Mouse (Mus musculus) spleen, adult 2 months (tissue): ENCODE results near the gene Snx21. TPM values are rescaled to one million over a fixed set of nuclear protein-coding genes. Genes with fewer than 3 reads are reported as not detected.
A peak's percentile ranks its signal among the peaks of the same experiment; 100 is the strongest.

ENCODE experiments used
- DNase-seq, 2 experiments: peaks; one replicate each; pipeline versions ENCODE4 v3.0.0 to v3.0.0-alpha.2; 2012 to 2021; ENCODE audit warnings: low spot score in 2 of 2, low read depth in 1 of 2
- H3K27ac ChIP-seq: fragments of 200-500 bp; 2 replicates; pipeline ENCODE4 v1.5.1; 2012; ENCODE audit warnings: low read length, inconsistent platforms; ENCODE audit not compliant: insufficient read depth
- H3K27me3 ChIP-seq: fragments of 200-500 bp; 2 replicates; pipeline ENCODE4 v1.6.1; 2012; ENCODE audit warnings: mild to moderate bottlenecking, moderate library complexity, low read length, inconsistent platforms; ENCODE audit not compliant: control insufficient read depth, insufficient read depth
- H3K36me3 ChIP-seq: fragments of 200-500 bp; 2 replicates; pipeline ENCODE4 v1.6.1; 2012; ENCODE audit warnings: mild to moderate bottlenecking, low read length, inconsistent platforms; ENCODE audit not compliant: control insufficient read depth, insufficient read depth
- H3K4me1 ChIP-seq: fragments of 200-500 bp; 2 replicates; pipeline ENCODE4 v1.6.1; 2011; ENCODE audit warnings: inconsistent platforms; ENCODE audit not compliant: control insufficient read depth, insufficient read depth, insufficient read length
- H3K4me3 ChIP-seq: fragments of 200-500 bp; 2 replicates; pipeline ENCODE4 v1.5.1; 2011; ENCODE audit warnings: mild to moderate bottlenecking, inconsistent platforms; ENCODE audit not compliant: insufficient read depth, insufficient read length; ENCODE audit errors: extremely low read depth
- CTCF ChIP-seq: fragments of 200-500 bp; IDR thresholded peaks from 2 replicates; pipeline ENCODE4 v1.5.1; 2011; ENCODE audit warnings: mild to moderate bottlenecking, inconsistent platforms; ENCODE audit not compliant: insufficient read depth, insufficient read length, insufficient replicate concordance; ENCODE audit errors: extremely low read depth
- POLR2A ChIP-seq: fragments of 200-500 bp; IDR thresholded peaks from 2 replicates; pipeline ENCODE4 v1.6.1; 2011; ENCODE audit warnings: low read depth, low read length, inconsistent platforms
- WGBS: fragments of 180-500 bp; shearing (Covaris S2); methylation state at CpG from one replicate; pipeline ENCODE4 v1.1.7; 2018; 5-methylcytosine and 5-hydroxymethylcytosine counted together
- polyA plus RNA-seq: library from polyadenylated mRNA; depleted of rRNA; stranded (reverse); fragments of >200 nt; gene quantifications from 2 replicates; pipeline ENCODE4 v1.2.3, GENCODE M21; 2012; rRNA removed

Snx21 gene
- 9.5 and 12.9 TPM in 2 replicates for polyA plus RNA-seq

DNA sequence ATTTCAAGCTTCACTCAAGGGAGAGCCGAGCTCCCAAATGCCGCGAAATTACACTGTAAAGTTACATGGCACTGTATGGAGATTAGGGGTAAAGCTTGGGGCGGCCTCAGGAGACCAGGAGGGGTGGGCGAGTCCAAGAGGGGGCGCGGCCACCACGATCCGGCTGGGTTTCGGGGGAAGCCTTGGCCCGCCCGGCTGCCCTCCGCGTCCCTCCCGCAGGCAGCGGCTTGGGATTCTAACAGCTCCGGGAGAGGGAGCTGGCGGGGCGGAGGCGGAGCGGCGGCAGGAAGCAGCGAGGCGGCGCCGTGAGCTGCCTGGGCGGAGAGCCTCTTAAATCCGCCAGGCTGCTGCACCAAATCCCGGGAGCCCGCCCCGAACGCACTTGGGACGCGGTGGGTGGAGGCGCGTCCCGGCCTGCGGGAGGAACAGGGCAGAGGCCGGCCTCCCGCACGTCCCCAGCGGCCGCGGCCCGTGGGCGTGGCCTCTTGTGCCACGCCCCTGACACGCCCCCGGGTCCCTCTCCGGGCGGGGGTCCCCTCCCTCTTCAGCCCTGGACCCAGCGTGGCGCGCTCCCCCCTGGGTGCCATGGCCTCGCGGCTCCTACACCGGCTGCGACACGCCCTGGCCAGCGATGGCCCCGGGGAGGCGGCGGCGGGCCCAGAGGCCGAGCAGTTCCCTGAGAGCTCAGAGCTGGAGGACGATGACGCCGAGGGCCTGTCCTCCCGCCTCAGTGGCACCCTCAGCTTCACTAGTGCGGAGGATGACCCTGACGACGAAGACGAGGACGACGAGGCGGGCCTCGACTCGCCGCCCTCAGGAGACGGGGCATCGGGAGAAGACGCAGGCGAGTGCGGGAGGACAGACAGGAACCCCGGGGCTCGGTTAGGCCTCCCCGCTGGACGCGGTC is at the start of gene Snx21:
Gene Snx21, plus strand, starts transcription at position 343 of the 907 bp plus-strand sequence.
- peak in 1 of 2 experiments; percentile 47 for DNase-seq
- Histone ChIP-seq H3K36me3 (no peaks in the 10 kb centered on the region), H3K4me3 (peak within 1 kb of the TSS; percentile 85), H3K27ac (peak within 1 kb of the TSS; percentile 65), H3K4me1 (peaks cover 7% of the 10 kb centered on the region; the same call in 1 of the 2 replicates), H3K27me3 (no peaks in the 10 kb centered on the region)
- WGBS = under 1% methylated on average over 87 of the region's 89 CpGs
- TF ChIP-seq CTCF (no peak), POLR2A (no peak)

DNA sequence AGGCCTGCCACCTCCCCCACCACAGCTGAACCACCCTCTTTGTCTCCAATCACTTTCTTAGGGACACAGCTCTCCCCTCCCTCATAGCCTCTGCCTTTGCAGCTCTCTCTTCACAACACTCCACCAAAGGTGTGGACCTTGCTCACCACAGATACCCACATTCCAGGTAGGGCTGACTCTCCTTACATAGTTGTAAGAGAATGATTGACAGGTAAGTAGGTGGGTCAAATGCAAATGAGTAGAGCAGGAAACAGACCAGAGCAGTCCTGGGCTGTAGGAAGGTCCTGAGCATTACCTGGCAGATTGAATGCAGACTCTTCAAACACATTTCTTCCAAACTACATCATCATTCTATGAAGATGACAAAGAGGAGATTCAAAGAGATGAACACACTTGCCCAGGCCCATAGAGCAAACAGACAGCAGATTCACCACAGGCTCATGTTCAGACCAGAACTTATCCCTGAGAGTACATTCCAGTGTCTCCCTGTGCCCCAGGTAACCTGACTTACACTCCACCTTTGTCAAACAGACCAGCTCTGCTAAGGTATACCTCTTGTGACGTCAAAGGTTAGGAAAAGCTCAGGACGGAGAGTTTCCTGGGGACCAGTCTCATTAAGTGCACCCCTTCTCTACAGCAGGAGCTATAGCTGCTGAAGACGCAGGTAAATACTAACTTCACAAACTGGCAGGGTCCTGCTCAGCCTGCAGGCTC is 48.1 kb upstream of the Snx21 start:
- Histone ChIP-seq H3K36me3 (no peaks in the 10 kb centered on the region), H3K27me3 (no peaks in the 10 kb centered on the region), H3K4me1 (no peaks in the 10 kb centered on the region), H3K27ac (no peak overlapping the region), H3K4me3 (no peak overlapping the region)
- WGBS = 86% methylated on average over 3 of the region's 3 CpGs
- TF ChIP-seq CTCF = no peak
- TF ChIP-seq POLR2A = no peak
- no peak for DNase-seq

DNA sequence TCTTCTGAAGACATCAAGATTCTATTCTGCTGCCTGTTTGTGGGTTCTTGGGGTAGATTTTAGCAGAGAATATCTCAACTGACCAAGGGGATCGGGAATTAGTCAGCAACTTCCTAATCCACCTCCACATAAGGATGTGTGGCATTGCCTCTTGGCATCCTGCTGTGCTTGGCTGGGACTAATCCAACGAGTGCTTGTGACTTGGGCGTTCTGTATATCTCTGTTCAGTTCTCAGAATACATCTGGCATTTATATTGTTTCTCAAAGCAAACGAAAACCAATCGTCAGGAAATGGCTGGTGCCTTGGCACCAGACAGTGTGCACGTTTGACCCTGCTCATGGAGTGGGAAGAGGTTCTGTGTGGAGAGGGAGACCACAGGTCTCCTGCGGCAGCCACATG is 45.7 kb upstream of the Snx21 start:
- 60% methylated on average over 7 of the region's 7 CpGs for WGBS
- no peak for DNase-seq
- H3K36me3 ChIP-seq = no peaks in the 10 kb centered on the region
- no peak overlapping the region for H3K27ac ChIP-seq
- H3K27me3 ChIP-seq = no peaks in the 10 kb centered on the region
- no peak overlapping the region for H3K4me3 ChIP-seq
- TF ChIP-seq CTCF (no peak), POLR2A (no peak)
- H3K4me1 ChIP-seq = no peaks in the 10 kb centered on the region

DNA sequence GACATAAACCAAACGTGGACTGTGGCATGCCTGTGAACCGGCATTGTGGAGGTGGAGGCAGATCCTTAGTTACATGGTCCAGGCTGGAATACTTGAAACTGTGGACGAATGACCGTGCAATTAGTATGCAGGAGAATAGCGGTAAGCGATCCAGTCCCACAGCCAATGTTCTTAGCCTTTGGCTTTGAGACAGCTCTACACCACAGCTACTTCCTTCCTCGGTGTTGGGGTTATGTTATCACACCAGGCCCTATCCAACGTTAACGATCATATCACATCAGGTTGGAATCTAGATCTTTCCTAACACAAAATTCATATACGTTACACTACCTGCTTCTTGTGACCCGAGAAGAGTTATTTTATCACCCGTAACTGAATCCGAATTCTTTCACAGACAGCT is 40.6 kb upstream of the Snx21 start:
- Histone ChIP-seq H3K27ac (no peak overlapping the region), H3K4me3 (no peak overlapping the region), H3K4me1 (peaks cover 7% of the 10 kb centered on the region; the same call in 1 of the 2 replicates), H3K36me3 (peaks cover 6% of the 10 kb centered on the region; the same call in 1 of the 2 replicates), H3K27me3 (no peaks in the 10 kb centered on the region)
- WGBS = 23% methylated on average over 13 of the region's 13 CpGs
- TF ChIP-seq POLR2A = no peak
- no peak for TF ChIP-seq CTCF
- DNase-seq = no peak

DNA sequence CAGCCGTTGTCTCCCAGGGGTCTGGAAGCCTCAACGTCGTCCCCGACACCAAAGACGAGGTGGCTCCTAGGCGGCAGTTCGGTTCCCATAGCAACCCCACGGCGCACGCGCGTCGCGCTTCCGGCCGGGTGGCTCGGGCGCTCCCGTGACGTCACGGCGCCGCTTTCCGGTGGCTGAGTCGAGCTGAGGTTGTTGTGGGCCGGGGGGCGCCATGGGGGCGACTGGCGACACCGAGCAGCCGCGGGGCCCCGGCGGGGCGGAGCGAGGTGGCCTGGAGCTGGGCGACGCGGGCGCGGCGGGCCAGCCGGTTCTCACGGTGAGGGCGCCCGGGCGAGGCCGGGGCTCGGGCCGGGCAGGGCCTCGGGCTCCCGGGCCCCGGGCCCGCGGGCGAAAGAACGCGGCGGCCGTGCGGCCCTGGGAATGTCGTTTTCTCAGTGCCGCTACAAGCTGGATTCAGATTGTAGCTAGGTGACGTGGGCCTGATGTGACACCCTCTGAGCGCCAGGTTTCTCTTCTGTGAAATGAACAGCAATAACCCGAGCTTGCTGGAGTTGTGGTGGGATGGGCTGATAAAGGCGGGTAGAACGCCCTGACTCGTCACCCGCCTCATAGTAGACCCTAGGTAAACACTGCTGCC is 39.7 kb upstream of the Snx21 start, which contains the start of the genes Wfdc3 and Dnttip1:
Gene Wfdc3, minus strand, starts transcription at position 89 of the 637 bp plus-strand sequence.
Gene Dnttip1, plus strand, starts transcription at position 141 of the 637 bp plus-strand sequence.
- TF ChIP-seq POLR2A (no peak), CTCF (no peak)
- Histone ChIP-seq H3K4me1 (peaks cover 7% of the 10 kb centered on the region; the same call in 1 of the 2 replicates), H3K27me3 (no peaks in the 10 kb centered on the region), H3K27ac (peak within 1 kb of the TSS; percentile 49; the same call in 1 of the 2 replicates), H3K36me3 (peaks cover 8% of the 10 kb centered on the region; the same call in 1 of the 2 replicates), H3K4me3 (peak within 1 kb of the TSS; percentile 93)
- WGBS = under 1% methylated on average over 67 of the region's 70 CpGs
- peak; percentile 81 to 91 for DNase-seq

DNA sequence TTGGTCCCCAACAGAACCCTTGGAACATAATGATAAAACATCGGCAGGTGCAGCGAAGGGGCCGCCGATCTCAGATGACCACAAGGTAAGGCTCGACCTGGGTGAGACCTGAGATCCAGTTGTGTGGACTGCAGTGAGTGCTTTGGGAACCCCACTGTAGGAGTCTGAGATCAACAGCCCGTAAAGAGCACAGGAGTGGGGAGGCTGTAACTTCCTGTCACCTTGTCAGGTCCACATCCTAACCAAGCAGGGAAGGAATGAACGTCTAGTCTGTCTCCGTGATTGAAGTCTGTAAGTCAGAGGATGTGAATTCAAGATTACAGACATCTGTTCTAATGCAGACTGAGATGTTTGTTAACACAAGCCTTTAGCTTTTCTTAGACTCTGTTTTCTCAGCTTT is 38.9 kb upstream of the Snx21 start:
- peaks cover 11% of the 10 kb centered on the region for H3K36me3 ChIP-seq
- no peaks in the 10 kb centered on the region for H3K27me3 ChIP-seq
- TF ChIP-seq POLR2A = no peak
- TF ChIP-seq CTCF = no peak
- 31% methylated on average over 8 of the region's 8 CpGs for WGBS
- peaks cover 7% of the 10 kb centered on the region; the same call in 1 of the 2 replicates for H3K4me1 ChIP-seq
- peak overlapping the region; percentile 93 for H3K4me3 ChIP-seq
- no peak overlapping the region for H3K27ac ChIP-seq
- no peak for DNase-seq
